Mouse (Mus musculus) hindbrain, embryonic 11.5 days (tissue): ENCODE data around the gene Hist1h2bb. TPM values are rescaled to one million over a fixed set of nuclear protein-coding genes. Genes with fewer than 3 reads are reported as not detected.
"Not testable (repeated sequence)": the region's sequence is repeated elsewhere in the genome, so short reads cannot be mapped to it uniquely, and the experiment has no call there.

Experiments used
- ATAC-seq: fragments of 200-750 bp; cut with Nextera tagmentation; 2 replicates; pipeline ENCODE4 v1.8.0; 2017; ENCODE audit warnings: mild to moderate bottlenecking, moderate TSS enrichment, moderate library complexity; ENCODE audit not compliant: low FRiP score
- DNase-seq: peaks from one replicate; pipeline ENCODE4 v3.0.0-alpha.2; 2015; ENCODE audit warnings: low spot score
- H3K27ac ChIP-seq: fragments of 300-500 bp; sonication (generic); 2 replicates; pipeline ENCODE4 v1.5.1; 2014; ENCODE audit warnings: mild to moderate bottlenecking, low read depth, low read length
- H3K27me3 ChIP-seq: fragments of 300-500 bp; sonication (generic); 2 replicates; pipeline ENCODE4 v1.6.1; 2014; ENCODE audit warnings: mild to moderate bottlenecking, low read length, moderate library complexity, mixed read lengths; ENCODE audit not compliant: control insufficient read depth, insufficient read depth
- H3K36me3 ChIP-seq: fragments of 300-500 bp; sonication (generic); 2 replicates; pipeline ENCODE4 v1.6.1; 2014; ENCODE audit warnings: mild to moderate bottlenecking, low read length, moderate library complexity, mixed read lengths; ENCODE audit not compliant: control insufficient read depth, insufficient read depth
- H3K4me1 ChIP-seq: fragments of 300-500 bp; sonication (generic); replicated peaks from 2 replicates; pipeline ENCODE4 v1.6.1; 2014; ENCODE audit warnings: low read length, mixed read lengths; ENCODE audit not compliant: control insufficient read depth, insufficient read depth
- H3K4me2 ChIP-seq: fragments of 300-500 bp; sonication (generic); replicated peaks from 2 replicates; pipeline ENCODE4 v1.6.1; 2014; ENCODE audit warnings: mild to moderate bottlenecking, low read depth, low read length
- H3K4me3 ChIP-seq: fragments of 300-500 bp; sonication (generic); 2 replicates; pipeline ENCODE4 v1.5.1; 2014; ENCODE audit warnings: low read depth, low read length
- H3K9ac ChIP-seq: fragments of 300-500 bp; sonication (generic); 2 replicates; pipeline ENCODE4 v1.6.1; 2014; ENCODE audit warnings: low read depth, low read length
- H3K9me3 ChIP-seq: fragments of 300-500 bp; sonication (generic); 2 replicates; pipeline ENCODE4 v1.6.1; 2016; ENCODE audit warnings: low read length; ENCODE audit not compliant: control insufficient read depth
- WGBS: fragments of 180-500 bp; shearing (Covaris S2); extraction: QIAGEN DNeasy Blood & Tissue Kit; methylation state at CpG from one replicate; pipeline ENCODE4 v1.1.7; 2014; 5-methylcytosine and 5-hydroxymethylcytosine counted together
- polyA plus RNA-seq: library from polyadenylated mRNA; unstranded; fragments of >200 nt; fragmentation: Nextera tagmentation; extraction: Ambion mirVana; gene quantifications from 2 replicates; pipeline ENCODE4 v1.2.1, GENCODE M21; 2014

The Hist1h2bb gene
- polyA plus RNA-seq, 1 experiment from 2014 or later = 1.4 TPM

GRCm38 (mm10) chr13:23751478-23751956 is 5.0 kb downstream of the Hist1h2bb start:
- H3K9ac ChIP-seq = peak overlapping the region; percentile 49; the same call in 1 of the 2 replicates
- H3K9me3 ChIP-seq = no peaks in the 10 kb centered on the region
- H3K36me3 ChIP-seq = no peaks in the 10 kb centered on the region
- H3K27ac ChIP-seq = peak overlapping the region; percentile 90
- H3K27me3 ChIP-seq = no peaks in the 10 kb centered on the region
- peak; percentile 38 for ATAC-seq
- H3K4me3 ChIP-seq = peak overlapping the region; percentile 39
- DNase-seq = peak; percentile 54
- under 1% methylated on average over 11 of the region's 11 CpGs for WGBS
- H3K4me2 ChIP-seq = peak overlapping the region; percentile 54
- H3K4me1 ChIP-seq = peaks cover 4% of the 10 kb centered on the region; the same call in 1 of the 2 replicates

GRCm38 (mm10) chr13:23752067-23752741 is 5.7 kb downstream of the Hist1h2bb start, which contains the start of gene Hist1h3b:
Hist1h3b (plus strand) TSS chr13:23752267.
- not testable (repeated sequence) for H3K27me3 ChIP-seq, H3K4me1 ChIP-seq, H3K9me3 ChIP-seq, H3K36me3 ChIP-seq
- Histone ChIP-seq H3K27ac (peak within 1 kb of the TSS; percentile 90), H3K9ac (peak within 1 kb of the TSS; percentile 65), H3K4me2 (peak within 1 kb of the TSS; percentile 54), H3K4me3 (peak within 1 kb of the TSS; percentile 39)
- ATAC-seq (peak; percentile 89), DNase-seq (peak; percentile 95)
- WGBS = 0% methylated on average over 15 of the region's 47 CpGs

- Histone ChIP-seq H3K4me1 (peaks cover 7% of the 10 kb centered on the region; the same call in 1 of the 2 replicates), H3K36me3 (no peaks in the 10 kb centered on the region), H3K9ac (peak overlapping the region; percentile 65), H3K27me3 (no peaks in the 10 kb centered on the region), H3K9me3 (no peaks in the 10 kb centered on the region), H3K4me3 (peak overlapping the region; percentile 30), H3K4me2 (peak overlapping the region; percentile 39), H3K27ac (peak overlapping the region; percentile 72)
- WGBS = 2% methylated on average over 6 of the region's 6 CpGs
- DNase-seq (peak; percentile 40), ATAC-seq (no peak)
Observed at GRCm38 (mm10) chr13:23752742-23753172, 6.2 kb downstream of the Hist1h2bb start.

- H3K4me3 ChIP-seq = no peak overlapping the region; the same call in 1 of the 2 replicates
- H3K27me3 ChIP-seq = no peaks in the 10 kb centered on the region
- DNase-seq (no peak), ATAC-seq (no peak)
- peak overlapping the region; percentile 39; the same call in 1 of the 2 replicates for H3K4me2 ChIP-seq
- H3K9me3 ChIP-seq = no peaks in the 10 kb centered on the region
- H3K27ac ChIP-seq = peak overlapping the region; percentile 54; the same call in 1 of the 2 replicates
- H3K4me1 ChIP-seq = 0 out of 2 replicates have a peak, but pooled peaks cover 3% of the 10 kb centered on the region
- H3K36me3 ChIP-seq = no peaks in the 10 kb centered on the region
- no peak overlapping the region for H3K9ac ChIP-seq
- 65% methylated on average over 4 of the region's 4 CpGs for WGBS
Observed at GRCm38 (mm10) chr13:23753314-23754078, 7.0 kb downstream of the Hist1h2bb start.

GRCm38 (mm10) chr13:23755000-23755399 is 8.5 kb downstream of the Hist1h2bb start:
- Histone ChIP-seq H3K27ac (no peak overlapping the region), H3K36me3 (no peaks in the 10 kb centered on the region), H3K27me3 (no peaks in the 10 kb centered on the region), H3K4me1 (peaks cover 5% of the 10 kb centered on the region; the same call in 1 of the 2 replicates), H3K9ac (no peak overlapping the region), H3K4me3 (no peak overlapping the region), H3K9me3 (no peaks in the 10 kb centered on the region), H3K4me2 (no peak overlapping the region)
- ATAC-seq (no peak), DNase-seq (no peak)

GRCm38 (mm10) chr13:23756790-23757189 is 10.3 kb downstream of the Hist1h2bb start, which contains the start of gene Hist1h4b:
Hist1h4b (plus strand) TSS chr13:23757013.
- Histone ChIP-seq H3K4me2 (peak within 1 kb of the TSS; percentile 48), H3K27me3 (no peaks in the 10 kb centered on the region), H3K4me3 (peak within 1 kb of the TSS; percentile 32), H3K36me3 (no peaks in the 10 kb centered on the region), H3K9me3 (no peaks in the 10 kb centered on the region), H3K4me1 (peaks cover 5% of the 10 kb centered on the region; the same call in 1 of the 2 replicates), H3K9ac (peak within 1 kb of the TSS; percentile 53), H3K27ac (peak within 1 kb of the TSS; percentile 82)
- peak; percentile 94 for DNase-seq
- peak; percentile 71 for ATAC-seq
- WGBS = under 1% methylated on average over 12 of the region's 22 CpGs

GRCm38 (mm10) chr13:23757211-23757773 is 10.8 kb downstream of the Hist1h2bb start:
- peak overlapping the region; percentile 48 for H3K4me2 ChIP-seq
- WGBS = 3% methylated on average over 12 of the region's 23 CpGs
- H3K4me1 ChIP-seq = peaks cover 5% of the 10 kb centered on the region; the same call in 1 of the 2 replicates
- no peaks in the 10 kb centered on the region for H3K36me3 ChIP-seq
- no peaks in the 10 kb centered on the region for H3K9me3 ChIP-seq
- no peaks in the 10 kb centered on the region for H3K27me3 ChIP-seq
- peak overlapping the region; percentile 32 for H3K4me3 ChIP-seq
- peak overlapping the region; percentile 53 for H3K9ac ChIP-seq
- no peak for ATAC-seq
- H3K27ac ChIP-seq = peak overlapping the region; percentile 82
- peak; percentile 65 for DNase-seq

GRCm38 (mm10) chr13:23757921-23758320 is 11.4 kb downstream of the Hist1h2bb start:
- DNase-seq (no peak), ATAC-seq (no peak)
- WGBS = 63% methylated on average over 3 of the region's 3 CpGs
- Histone ChIP-seq H3K27ac (no peak overlapping the region), H3K4me2 (no peak overlapping the region), H3K4me1 (peaks cover 5% of the 10 kb centered on the region; the same call in 1 of the 2 replicates), H3K9me3 (no peaks in the 10 kb centered on the region), H3K4me3 (no peak overlapping the region), H3K36me3 (no peaks in the 10 kb centered on the region), H3K27me3 (no peaks in the 10 kb centered on the region), H3K9ac (no peak overlapping the region)
